Mouse (Mus musculus) stomach, postnatal 0 days (tissue): Measurements from ENCODE around the gene Klhl36.

ENCODE experiments used
- CTCF ChIP-seq: IDR thresholded peaks from 2 replicates; pipeline ENCODE4 v1.5.1; 2016; ENCODE audit warnings: antibody characterized with exemption, low read depth, mild to moderate bottlenecking, moderate library complexity
- EP300 ChIP-seq: optimal IDR thresholded peaks from 2 replicates; pipeline ENCODE3; 2016; ENCODE audit warnings: antibody characterized with exemption

- TF ChIP-seq CTCF (no peak), EP300 (no peak)
Measured at GRCm38 (mm10) chr8:119912643-119913042, 50.6 kb downstream of the Klhl36 start.
